ENCODE assay signal across 13 mouse cellular contexts in the genomic region with DNA sequence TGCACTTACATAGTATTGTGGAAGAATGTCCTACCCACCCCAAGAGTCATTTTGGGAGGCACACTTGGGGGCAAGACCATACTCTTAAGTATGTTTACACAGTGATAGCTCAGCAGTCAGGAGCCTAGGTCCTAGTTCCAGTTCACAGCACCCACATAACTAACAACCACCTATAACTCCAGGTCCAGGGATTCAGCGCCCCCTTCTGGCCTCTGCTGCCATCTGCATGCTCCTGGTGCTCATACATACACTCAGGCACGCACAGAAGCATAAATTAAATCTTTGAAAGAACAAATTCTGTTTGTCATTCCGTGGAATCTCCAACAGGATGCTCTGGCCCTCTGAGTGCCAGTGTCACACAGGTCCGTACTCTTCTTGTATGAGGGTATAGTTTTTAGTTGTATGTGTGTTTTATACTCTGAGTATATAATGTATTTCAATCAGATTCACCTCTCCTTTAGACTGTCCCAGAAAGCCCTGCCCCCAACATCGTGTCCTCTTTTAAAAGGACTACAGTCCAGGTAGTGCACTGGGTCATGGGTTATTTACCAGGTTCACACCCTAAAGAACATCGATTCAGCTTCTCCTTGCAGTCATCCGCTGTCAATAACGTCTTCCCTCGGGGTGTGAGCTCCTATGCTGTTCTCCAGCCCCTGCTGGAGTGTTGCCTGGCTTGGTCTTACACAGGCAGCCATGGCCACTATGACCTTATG.
DNase-seq lines count a peak whose midpoint lies in the region; ATAC-seq and TF ChIP-seq lines count a peak whose summit lies in the region.
"Had no signal": no experiment of that assay in that cellular context is flagged by ENCODE, and none has a peak within 500 bp of the region (broad histone marks: within the 10 kb centered on the region; RNA-seq: fewer than 3 reads in every experiment).

No protein-coding gene starts in this region.

- H3K36me3 ChIP-seq in kidney, postnatal 0 days (ENCODE audit: insufficient read depth, low read length), result no peaks in the 10 kb centered on the region
- H3K36me3 ChIP-seq in neural tube, embryonic 12.5 days, result no peaks in the 10 kb centered on the region
- H3K36me3 ChIP-seq: forebrain, embryonic 12.5 days; limb, embryonic 15.5 days had no signal

- TF ChIP-seq POLR2A in cerebellum, adult 2 months (IDR thresholded peaks at IDR 0.05; ENCODE audit: borderline replicate concordance, insufficient read depth, low read length), result no peak

- H3K4me3 ChIP-seq in cerebellum, adult 2 months (replicated peaks; ENCODE audit: insufficient read depth, low read depth, low read length), result no peak overlapping the region
- H3K4me3 ChIP-seq in kidney, postnatal 0 days (replicated peaks; ENCODE audit: low read depth, low read length), result no peak overlapping the region
- no peak overlapping the region for H3K4me3 ChIP-seq in neural tube, embryonic 12.5 days
- H3K4me3 ChIP-seq: forebrain, embryonic 12.5 days; limb, embryonic 15.5 days had no signal

- TF ChIP-seq CTCF in cerebellum, adult 2 months (IDR thresholded peaks at IDR 0.05; ENCODE audit: borderline replicate concordance, insufficient read depth, low read depth, low read length), result no peak
- peak; percentile 28; the same call in 1 of the 2 replicates for TF ChIP-seq CTCF in kidney, postnatal 0 days (IDR thresholded peaks at IDR 0.05; ENCODE audit: low read depth)

- DNase-seq in cerebellum, adult 9-11 months, result peak; percentile 17
- no peak for DNase-seq in cerebellum, adult 2 months
- no peak for DNase-seq in kidney, postnatal 0 days (ENCODE audit: low spot score)
- no peak for DNase-seq in kidney, adult 8-10 months
- DNase-seq in neural tube, embryonic 10.5 days (ENCODE audit: extremely low spot score, low spot score), result no peak
- no peak for DNase-seq in adrenal gland, postnatal 14 days
- DNase-seq: adrenal gland, adult 2 months; embryo, embryonic 11 days; thymus, postnatal 14 days had no signal

- no peaks in the 10 kb centered on the region for H3K4me1 ChIP-seq in cerebellum, adult 2 months (ENCODE audit: control insufficient read depth, insufficient read depth, low read length)
- no peaks in the 10 kb centered on the region for H3K4me1 ChIP-seq in kidney, postnatal 0 days (replicated peaks; ENCODE audit: insufficient read depth, low read length)
- 0 out of 2 replicates have a peak, but pooled peaks cover 3% of the 10 kb centered on the region for H3K4me1 ChIP-seq in neural tube, embryonic 12.5 days
- H3K4me1 ChIP-seq: limb, embryonic 15.5 days had no signal

- ATAC-seq in kidney, postnatal 0 days (replicated peaks; ENCODE audit: low FRiP score, low read depth), result no peak
- 0 out of 2 replicates have a peak, but pooled peaks have one; percentile 50 for ATAC-seq in neural tube, embryonic 12.5 days (ENCODE audit: low FRiP score, low read depth)
- ATAC-seq in megakaryocyte, adult 5-6 weeks (ENCODE audit: poor library complexity, severe bottlenecking), result no peak

- H3K9me3 ChIP-seq in kidney, postnatal 0 days (replicated peaks; ENCODE audit: low read length), result no peaks in the 10 kb centered on the region
- no peaks in the 10 kb centered on the region for H3K9me3 ChIP-seq in neural tube, embryonic 12.5 days
- H3K9me3 ChIP-seq: forebrain, embryonic 12.5 days; limb, embryonic 15.5 days had no signal

- H3K27me3 ChIP-seq in cerebellum, adult 2 months (ENCODE audit: control insufficient read depth, insufficient read depth, low read length), result no peaks in the 10 kb centered on the region
- H3K27me3 ChIP-seq in kidney, postnatal 0 days (ENCODE audit: insufficient read depth, low read length), result no peaks in the 10 kb centered on the region
- H3K27me3 ChIP-seq in neural tube, embryonic 12.5 days (replicated peaks), result no peaks in the 10 kb centered on the region
- H3K27me3 ChIP-seq: forebrain, embryonic 12.5 days; limb, embryonic 15.5 days had no signal

- no peak overlapping the region for H3K4me2 ChIP-seq in kidney, postnatal 0 days (ENCODE audit: low read length)
- H3K4me2 ChIP-seq in neural tube, embryonic 12.5 days (replicated peaks), result no peak overlapping the region
- H3K4me2 ChIP-seq: forebrain, embryonic 12.5 days; limb, embryonic 15.5 days had no signal

- H3K27ac ChIP-seq in cerebellum, adult 2 months (ENCODE audit: insufficient read depth, low read length), result no peak overlapping the region
- H3K27ac ChIP-seq in kidney, postnatal 0 days, result no peak overlapping the region
- no peak overlapping the region for H3K27ac ChIP-seq in neural tube, embryonic 12.5 days
- H3K27ac ChIP-seq: forebrain, embryonic 12.5 days; limb, embryonic 15.5 days had no signal

- no peak overlapping the region for H3K9ac ChIP-seq in kidney, postnatal 0 days (ENCODE audit: low read depth, low read length)
- no peak overlapping the region for H3K9ac ChIP-seq in neural tube, embryonic 12.5 days
- H3K9ac ChIP-seq: forebrain, embryonic 12.5 days; limb, embryonic 15.5 days had no signal

- WGBS in cerebellum, adult 2 months, result 94% methylated on average over 9 of the region's 9 CpGs
- WGBS in kidney, postnatal 0 days, result 90% methylated on average over 9 of the region's 9 CpGs
- WGBS in neural tube, embryonic 12.5 days, result 91% methylated on average over 9 of the region's 9 CpGs
